Mouse (Mus musculus) embryo, embryonic 9.5 days (tissue): ENCODE data around the gene Hpcal4.

ENCODE experiments used
- DNase-seq: peaks from one replicate; pipeline ENCODE4 v3.0.0-alpha.2; 2017; ENCODE audit errors: extremely low spot score

The Hpcal4 gene

DNA sequence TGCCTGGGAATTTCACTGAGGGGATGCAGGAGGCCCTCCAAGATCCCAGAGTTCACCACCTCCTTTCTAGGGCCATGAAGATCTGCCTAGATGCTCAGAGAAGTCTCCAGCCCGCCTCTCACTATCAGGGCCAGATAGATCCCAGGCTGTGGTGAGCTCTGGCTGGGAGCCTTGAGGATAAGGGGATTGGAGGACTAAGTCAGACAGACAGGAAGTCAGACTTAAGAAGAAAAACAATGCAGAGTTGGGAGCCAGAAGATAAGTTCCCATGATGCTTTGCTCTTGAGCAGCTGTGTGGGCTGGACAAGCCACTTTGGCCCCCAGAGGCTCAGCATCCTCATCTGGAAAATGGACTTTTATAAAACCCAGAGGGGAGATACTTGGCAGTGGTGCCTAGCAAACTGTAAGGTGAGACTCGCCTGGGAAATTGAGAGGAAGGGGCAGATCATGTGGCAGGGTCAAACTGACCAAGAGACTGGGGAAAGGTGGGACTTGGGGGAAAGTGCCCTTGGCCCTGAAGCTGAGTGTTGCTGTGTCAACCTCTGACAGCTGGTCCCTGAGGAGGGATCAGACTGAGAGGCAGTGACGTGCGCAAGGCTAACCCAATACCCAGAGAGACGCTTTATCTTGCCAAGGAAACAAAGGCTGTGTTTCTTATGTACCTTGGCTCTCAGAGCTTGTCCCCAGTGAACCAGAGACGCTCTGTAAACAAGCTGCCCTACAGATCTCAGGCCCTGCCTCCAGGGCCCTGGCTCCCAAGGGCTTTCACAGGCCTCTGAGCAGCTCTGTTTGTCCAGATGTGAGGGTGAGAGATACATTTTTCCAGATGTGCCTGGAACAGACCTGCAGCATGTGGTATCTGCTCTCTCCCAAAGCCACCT lies 54.6 kb downstream of the Hpcal4 start:
- DNase-seq, result no peak

- peak; percentile 77 for DNase-seq
These were observed 56.6 kb downstream of the Hpcal4 start for GRCm38 (mm10) chr4:123239361-123240203.
